Mouse (Mus musculus): ENCODE results near the gene Sf3b3. TPM values are rescaled to one million over a fixed set of nuclear protein-coding genes. Genes with fewer than 3 reads are reported as not detected.

Gene Sf3b3
- total and polyA plus RNA-seq, 3 experiments = 167 to 224 (median 170) TPM

DNA sequence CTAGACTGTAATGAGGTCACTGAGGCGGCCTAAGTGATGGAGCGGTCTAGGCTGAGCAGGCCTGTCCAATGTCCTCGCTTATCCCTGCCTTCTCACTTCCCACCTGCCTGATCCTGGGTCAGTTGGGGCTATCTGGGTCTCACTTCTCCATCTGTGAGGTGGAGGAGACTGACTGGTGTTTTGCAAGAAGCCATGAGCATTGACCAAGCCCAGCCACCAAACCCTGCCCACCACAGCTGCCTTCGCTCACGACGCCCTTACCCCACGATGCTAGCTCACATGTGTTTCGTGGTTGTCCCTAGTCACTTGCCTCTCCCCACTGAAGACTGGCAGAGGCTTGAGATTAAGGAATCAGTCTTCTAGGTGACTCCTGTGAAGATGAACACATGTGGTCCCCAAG is 49.5 kb downstream of the Sf3b3 start:
- Histone ChIP-seq H3K9ac (ENCODE audit: control insufficient read depth, low read depth, low read length, poor library complexity, severe bottlenecking) (no peak overlapping the region), H3K4me1 (ENCODE audit: control insufficient read depth in 1 of 2, insufficient read depth in 2 of 2, low read length in 2 of 2) (no peaks in the 10 kb centered on the region), H3K9me3 (replicated peaks; ENCODE audit: insufficient read depth, low read length) (no peaks in the 10 kb centered on the region), H3K36me3 (ENCODE audit: control insufficient read depth in 1 of 2, insufficient read depth in 2 of 2, low read length in 2 of 2) (no peaks in the 10 kb centered on the region), H3K27me3 (ENCODE audit: control insufficient read depth in 1 of 2, insufficient read depth in 2 of 2, low read length in 2 of 2) (0 out of 4 replicates have a peak, but pooled peaks cover 0 to 4% of the 10 kb centered on the region in 2 experiments), H3K27ac (ENCODE audit: control insufficient read depth, low read depth, low read length) (no peak overlapping the region), H3K79me2 (ENCODE audit: control insufficient read depth, insufficient read depth, low read length, poor library complexity) (no peaks in the 10 kb centered on the region), H3K4me3 (ENCODE audit: control insufficient read depth in 1 of 2, insufficient read depth in 1 of 2, low read depth in 2 of 2, low read length in 2 of 2) (no peak overlapping the region)
- TF ChIP-seq GATA1 (IDR thresholded peaks at IDR 0.05; ENCODE audit: low read depth, low read length) (no peak), MEF2A (IDR thresholded peaks at IDR 0.05; ENCODE audit: extremely low read depth, insufficient replicate concordance, low read depth, low read length, poor library complexity, severe bottlenecking) (no peak), MAZ (IDR thresholded peaks at IDR 0.05; ENCODE audit: low read depth, low read length) (no peak), CHD2 (IDR thresholded peaks at IDR 0.05; ENCODE audit: low read length) (no peak), USF1 (IDR thresholded peaks at IDR 0.05; ENCODE audit: low read depth, low read length) (no peak), POLR2A (IDR thresholded peaks at IDR 0.05; ENCODE audit: control insufficient read depth in 1 of 2, insufficient read depth in 1 of 2, low read depth in 1 of 2, low read length in 2 of 2, poor library complexity in 1 of 2) (no peak), ZKSCAN1 (IDR thresholded peaks at IDR 0.05; ENCODE audit: low read depth, low read length) (no peak), GABPA (IDR thresholded peaks at IDR 0.05; ENCODE audit: low read depth, low read length) (no peak), MXI1 (IDR thresholded peaks at IDR 0.05; ENCODE audit: low read depth, low read length) (no peak)
- DNase-seq (ENCODE audit: low read depth, low spot score) = no peak

DNA sequence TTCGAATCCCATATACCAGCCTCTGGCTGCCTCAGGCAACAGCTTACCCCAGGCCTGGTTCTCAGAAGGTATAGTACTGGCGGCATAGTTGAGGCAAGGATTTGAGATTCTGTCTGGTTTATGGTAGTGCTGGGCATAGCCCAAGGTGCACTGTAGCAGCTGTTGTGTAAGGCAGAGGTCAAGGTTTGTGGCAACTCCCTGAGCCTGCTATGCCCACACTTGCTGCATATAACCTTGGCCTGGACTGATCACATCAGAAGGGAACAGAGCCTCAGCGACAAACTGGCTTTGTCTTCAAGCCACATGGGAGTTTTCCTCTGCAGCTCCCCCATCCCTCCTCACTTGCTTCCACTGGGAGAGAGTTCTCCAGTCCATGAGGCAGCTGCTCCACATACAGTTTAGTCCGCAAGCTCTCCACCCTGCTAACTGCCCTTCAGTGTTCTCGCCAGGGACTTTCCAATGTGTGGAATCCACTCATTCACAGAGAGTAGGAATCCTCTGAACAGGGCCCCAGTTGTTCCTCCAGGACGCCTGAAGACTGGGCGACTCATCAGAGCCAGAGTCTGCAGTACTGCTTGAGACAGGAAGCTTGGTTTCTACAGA is 52.1 kb downstream of the Sf3b3 start:
- no peak overlapping the region for H3K9ac ChIP-seq (ENCODE audit: control insufficient read depth, low read depth, low read length, poor library complexity, severe bottlenecking)
- no peak for TF ChIP-seq MXI1 (IDR thresholded peaks at IDR 0.05; ENCODE audit: low read depth, low read length)
- TF ChIP-seq MAZ (IDR thresholded peaks at IDR 0.05; ENCODE audit: low read depth, low read length) = no peak
- no peaks in the 10 kb centered on the region for H3K9me3 ChIP-seq (replicated peaks; ENCODE audit: insufficient read depth, low read length)
- H3K27me3 ChIP-seq (ENCODE audit: control insufficient read depth in 1 of 2, insufficient read depth in 2 of 2, low read length in 2 of 2) = no peaks in the 10 kb centered on the region
- DNase-seq (ENCODE audit: low read depth, low spot score) = no peak
- peaks cover 0 to 3% of the 10 kb centered on the region in 2 experiments; a peak in 1 of 4 replicates for H3K4me1 ChIP-seq (ENCODE audit: control insufficient read depth in 1 of 2, insufficient read depth in 2 of 2, low read length in 2 of 2)
- no peak overlapping the region for H3K27ac ChIP-seq (ENCODE audit: control insufficient read depth, low read depth, low read length)
- no peak overlapping the region for H3K4me3 ChIP-seq (ENCODE audit: control insufficient read depth in 1 of 2, insufficient read depth in 1 of 2, low read depth in 2 of 2, low read length in 2 of 2)
- no peaks in the 10 kb centered on the region; a peak in 1 of 4 replicates for H3K36me3 ChIP-seq (ENCODE audit: control insufficient read depth in 1 of 2, insufficient read depth in 2 of 2, low read length in 2 of 2)
- no peaks in the 10 kb centered on the region for H3K79me2 ChIP-seq (ENCODE audit: control insufficient read depth, insufficient read depth, low read length, poor library complexity)

DNA sequence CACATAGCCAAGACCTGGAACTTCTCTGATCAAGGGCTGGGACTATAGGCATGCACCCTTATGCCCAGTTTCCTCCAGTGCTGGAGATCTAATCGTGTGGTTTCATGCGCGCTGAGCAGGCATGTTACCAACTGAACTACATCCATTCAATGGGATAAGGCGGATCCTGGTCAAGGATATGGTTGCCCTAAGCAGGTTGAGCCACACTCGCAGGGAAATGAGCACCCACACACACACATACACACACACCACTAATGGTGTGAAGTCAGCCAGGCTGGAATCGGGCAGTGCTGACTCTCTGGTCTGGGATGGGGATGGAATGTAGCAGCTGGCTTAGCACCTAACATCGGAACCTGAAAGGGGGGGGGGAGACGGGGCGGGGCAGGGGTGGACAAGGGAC is 52.7 kb downstream of the Sf3b3 start:
- Histone ChIP-seq H3K79me2 (ENCODE audit: control insufficient read depth, insufficient read depth, low read length, poor library complexity) (no peaks in the 10 kb centered on the region), H3K27ac (ENCODE audit: control insufficient read depth, low read depth, low read length) (no peak overlapping the region), H3K9ac (ENCODE audit: control insufficient read depth, low read depth, low read length, poor library complexity, severe bottlenecking) (no peak overlapping the region), H3K4me3 (ENCODE audit: control insufficient read depth in 1 of 2, insufficient read depth in 1 of 2, low read depth in 2 of 2, low read length in 2 of 2) (no peak overlapping the region), H3K4me1 (ENCODE audit: control insufficient read depth in 1 of 2, insufficient read depth in 2 of 2, low read length in 2 of 2) (peaks cover 0 to 3% of the 10 kb centered on the region in 2 experiments; a peak in 1 of 4 replicates), H3K9me3 (replicated peaks; ENCODE audit: insufficient read depth, low read length) (no peaks in the 10 kb centered on the region), H3K27me3 (ENCODE audit: control insufficient read depth in 1 of 2, insufficient read depth in 2 of 2, low read length in 2 of 2) (no peaks in the 10 kb centered on the region), H3K36me3 (ENCODE audit: control insufficient read depth in 1 of 2, insufficient read depth in 2 of 2, low read length in 2 of 2) (no peaks in the 10 kb centered on the region; a peak in 1 of 4 replicates)
- TF ChIP-seq MAX (IDR thresholded peaks at IDR 0.05; ENCODE audit: low read length) (no peak), MYC (IDR thresholded peaks at IDR 0.05; ENCODE audit: low read depth, low read length) (no peak), CHD1 (IDR thresholded peaks at IDR 0.05; ENCODE audit: low read depth, low read length) (no peak), ZMIZ1 (IDR thresholded peaks at IDR 0.05; ENCODE audit: low read depth, low read length) (no peak)
- DNase-seq (ENCODE audit: low read depth, low spot score) = no peak
